Mouse (Mus musculus) heart, adult 2 months (tissue): ENCODE measurements around the gene Bpifb3. TPM values are rescaled to one million over a fixed set of nuclear protein-coding genes. Genes with fewer than 3 reads are reported as not detected.

Experiments
- DNase-seq, 2 experiments: peaks; one replicate each; pipeline ENCODE4 v3.0.0; 2021
- H3K27ac ChIP-seq: fragments of 200-600 bp; 2 replicates; pipeline ENCODE4 v1.8.1; 2022
- H3K27me3 ChIP-seq: fragments of 200-500 bp; 2 replicates; pipeline ENCODE4 v1.6.1; 2012; ENCODE audit warnings: mild to moderate bottlenecking, low read length, inconsistent platforms, mixed read lengths; ENCODE audit not compliant: control insufficient read depth, insufficient read depth
- H3K36me3 ChIP-seq: fragments of 200-500 bp; 2 replicates; pipeline ENCODE4 v1.6.1; 2012; ENCODE audit warnings: low read length, inconsistent platforms; ENCODE audit not compliant: control insufficient read depth, insufficient read depth
- H3K4me1 ChIP-seq: fragments of 200-500 bp; 2 replicates; pipeline ENCODE4 v1.6.1; 2011; ENCODE audit warnings: low read length; ENCODE audit not compliant: control insufficient read depth, insufficient read depth
- H3K4me3 ChIP-seq: fragments of 200-600 bp; 2 replicates; pipeline ENCODE4 v1.8.1; 2022
- H3K79me2 ChIP-seq: fragments of 200-500 bp; replicated peaks from 2 replicates; pipeline ENCODE4 v1.6.1; 2012; ENCODE audit warnings: mild to moderate bottlenecking, inconsistent platforms, low read length, moderate library complexity, mixed read lengths; ENCODE audit not compliant: control insufficient read depth, insufficient read depth
- H3K9ac ChIP-seq: fragments of 200-500 bp; 2 replicates; pipeline ENCODE4 v1.6.1; 2012; ENCODE audit warnings: low read depth, mild to moderate bottlenecking, control low read depth, inconsistent platforms, low read length, mixed read lengths
- CTCF ChIP-seq: fragments of 200-600 bp; IDR thresholded peaks from 2 replicates; pipeline ENCODE4 v1.8.1; 2022; ENCODE audit warnings: antibody characterized with exemption, mild to moderate bottlenecking, moderate library complexity
- EP300 ChIP-seq: fragments of 200-500 bp; IDR thresholded peaks from 2 replicates; pipeline ENCODE4 v1.6.1; 2011; ENCODE audit warnings: low read depth, low read length, control low read depth; ENCODE audit not compliant: insufficient read depth
- POLR2A ChIP-seq: fragments of 200-500 bp; IDR thresholded peaks from 2 replicates; pipeline ENCODE4 v1.6.1; 2011; ENCODE audit warnings: mild to moderate bottlenecking, low read depth, low read length, control low read depth; ENCODE audit not compliant: insufficient read depth
- WGBS: fragments of 180-500 bp; shearing (Covaris S2); methylation state at CpG from one replicate; pipeline ENCODE4 v1.1.7; 2018; 5-methylcytosine and 5-hydroxymethylcytosine counted together
- intact Hi-C: fragments of 180-260 bp; cut with DNase I; formaldehyde crosslinking; loops from one replicate; pipeline ENCODE4 v1.15.1; 2025
- long read RNA-seq: library from polyadenylated mRNA; stranded (forward); transcript quantifications from one replicate; pipeline ENCODE4 v2.0.0, GENCODE M21; 2021
- polyA plus RNA-seq: library from polyadenylated mRNA; depleted of rRNA; stranded (reverse); fragments of >200 nt; gene quantifications from 2 replicates; pipeline ENCODE4 v1.2.3, GENCODE M21; 2012; rRNA removed
- total RNA-seq, 2 experiments: library from RNA; stranded (reverse); gene quantifications; 2 replicates each; pipeline ENCODE4 v1.2.3; 2021

Gene Bpifb3
- total RNA-seq (not detected), polyA plus RNA-seq (not detected in 2 replicates)
- long read RNA-seq, result 0 reads

- peaks cover 1% of the 10 kb centered on the region; the same call in 1 of the 2 replicates for H3K4me1 ChIP-seq
- TF ChIP-seq EP300, result no peak
- no peak for TF ChIP-seq POLR2A
- no peak for TF ChIP-seq CTCF
- intact Hi-C loops, result no loop called here
- no peak for DNase-seq
- no peaks in the 10 kb centered on the region for H3K27me3 ChIP-seq
- H3K9ac ChIP-seq, result no peak within 1 kb of the TSS
- H3K36me3 ChIP-seq, result no peaks in the 10 kb centered on the region
- no peaks in the 10 kb centered on the region for H3K79me2 ChIP-seq
- H3K4me3 ChIP-seq, result no peak within 1 kb of the TSS
- no peak within 1 kb of the TSS for H3K27ac ChIP-seq
- WGBS, result 80% methylated on average over 8 of the region's 8 CpGs
These were observed at the start of gene Bpifb3 for GRCm38 (mm10) chr2:153917930-153918329. Bpifb3 (plus strand) TSS chr2:153918230.

GRCm38 (mm10) chr2:153870984-153871383, 47.0 kb upstream of the Bpifb3 start, which contains the start of gene Sun5:
Sun5 (minus strand) TSS chr2:153871084.
- intact Hi-C loops, result no loop called here
- TF ChIP-seq POLR2A (no peak), EP300 (no peak), CTCF (no peak)
- H3K27me3 ChIP-seq, result no peaks in the 10 kb centered on the region
- DNase-seq, result no peak
- no peaks in the 10 kb centered on the region for H3K4me1 ChIP-seq
- WGBS, result 74% methylated on average over 4 of the region's 4 CpGs
- H3K79me2 ChIP-seq, result no peaks in the 10 kb centered on the region
- H3K36me3 ChIP-seq, result no peaks in the 10 kb centered on the region
- H3K4me3 ChIP-seq, result no peak within 1 kb of the TSS
- H3K9ac ChIP-seq, result no peak within 1 kb of the TSS
- no peak within 1 kb of the TSS for H3K27ac ChIP-seq

GRCm38 (mm10) chr2:153874745-153875144, 43.3 kb upstream of the Bpifb3 start, which contains the start of gene Bpifb2:
Bpifb2 (plus strand) TSS chr2:153875045.
- WGBS, result 62% methylated on average over 9 of the region's 9 CpGs
- Histone ChIP-seq H3K27ac (no peak within 1 kb of the TSS), H3K4me1 (no peaks in the 10 kb centered on the region), H3K79me2 (no peaks in the 10 kb centered on the region), H3K9ac (no peak within 1 kb of the TSS), H3K36me3 (no peaks in the 10 kb centered on the region), H3K27me3 (no peaks in the 10 kb centered on the region), H3K4me3 (no peak within 1 kb of the TSS)
- TF ChIP-seq CTCF, result no peak
- TF ChIP-seq POLR2A, result no peak
- TF ChIP-seq EP300, result no peak
- no peak for DNase-seq
- intact Hi-C loops, result no loop called here

- Histone ChIP-seq H3K4me3 (no peak overlapping the region), H3K27ac (no peak overlapping the region), H3K4me1 (no peaks in the 10 kb centered on the region), H3K36me3 (no peaks in the 10 kb centered on the region), H3K79me2 (no peaks in the 10 kb centered on the region), H3K9ac (no peak overlapping the region), H3K27me3 (no peaks in the 10 kb centered on the region)
- DNase-seq, result no peak
- intact Hi-C loops, result no loop called here
- 75% methylated on average over 5 of the region's 5 CpGs for WGBS
- TF ChIP-seq POLR2A, result no peak
- no peak for TF ChIP-seq CTCF
- no peak for TF ChIP-seq EP300
These were observed 18.9 kb upstream of the Bpifb3 start for GRCm38 (mm10) chr2:153899111-153899510.

GRCm38 (mm10) chr2:153900088-153900487, 17.9 kb upstream of the Bpifb3 start, which contains the start of gene Bpifb6:
Bpifb6 (plus strand) TSS chr2:153900388.
- WGBS, result 60% methylated on average over 4 of the region's 4 CpGs
- H3K4me1 ChIP-seq, result no peaks in the 10 kb centered on the region
- H3K4me3 ChIP-seq, result no peak within 1 kb of the TSS
- no peaks in the 10 kb centered on the region for H3K79me2 ChIP-seq
- H3K27me3 ChIP-seq, result no peaks in the 10 kb centered on the region
- no peak for TF ChIP-seq EP300
- no peak for TF ChIP-seq POLR2A
- TF ChIP-seq CTCF, result no peak
- intact Hi-C loops, result no loop called here
- no peaks in the 10 kb centered on the region for H3K36me3 ChIP-seq
- H3K27ac ChIP-seq, result no peak within 1 kb of the TSS
- no peak for DNase-seq
- H3K9ac ChIP-seq, result no peak within 1 kb of the TSS

- H3K9ac ChIP-seq, result no peak overlapping the region
- TF ChIP-seq EP300 (no peak), POLR2A (no peak), CTCF (no peak)
- no peaks in the 10 kb centered on the region for H3K4me1 ChIP-seq
- no peaks in the 10 kb centered on the region for H3K79me2 ChIP-seq
- no peak overlapping the region for H3K4me3 ChIP-seq
- H3K27me3 ChIP-seq, result no peaks in the 10 kb centered on the region
- intact Hi-C loops, result no loop called here
- no peaks in the 10 kb centered on the region for H3K36me3 ChIP-seq
- DNase-seq, result no peak
- H3K27ac ChIP-seq, result no peak overlapping the region
- 75% methylated on average over 6 of the region's 6 CpGs for WGBS
These were observed 15.3 kb upstream of the Bpifb3 start for GRCm38 (mm10) chr2:153902726-153903125.
